Mouse (Mus musculus): ENCODE measurements around the gene Bcar3. TPM values are rescaled to one million over a fixed set of nuclear protein-coding genes. Genes with fewer than 3 reads are reported as not detected.

Gene Bcar3
- total and polyA plus RNA-seq, 3 experiments, result not detected

DNA sequence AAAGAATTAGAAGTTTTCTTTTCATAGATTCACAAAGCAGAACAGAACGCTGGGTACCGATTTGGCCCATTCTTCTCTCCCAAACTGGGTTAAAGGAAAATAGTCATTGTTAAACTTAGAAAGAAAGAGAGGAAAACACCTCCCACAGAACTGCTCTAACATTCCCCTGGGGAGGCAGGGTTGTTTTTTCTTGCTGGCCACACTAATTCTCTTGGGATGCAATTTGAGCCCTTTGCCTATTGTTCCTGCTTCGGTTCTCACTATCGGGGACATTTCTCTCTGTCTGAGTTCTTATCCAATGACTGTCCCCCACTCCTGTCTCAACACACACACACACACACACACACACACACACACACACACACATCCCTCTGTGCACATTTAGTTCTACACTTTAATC lies 39.6 kb downstream of the Bcar3 start:
- DNase-seq (ENCODE audit: low read depth, low spot score), result no peak
- Histone ChIP-seq H3K36me3 (ENCODE audit: control insufficient read depth in 1 of 2, insufficient read depth in 2 of 2, low read length in 2 of 2) (no peaks in the 10 kb centered on the region), H3K27ac (ENCODE audit: control insufficient read depth, low read depth, low read length) (no peak overlapping the region), H3K79me2 (ENCODE audit: control insufficient read depth, insufficient read depth, low read length, poor library complexity) (no peaks in the 10 kb centered on the region), H3K4me1 (ENCODE audit: control insufficient read depth in 1 of 2, insufficient read depth in 2 of 2, low read length in 2 of 2) (no peaks in the 10 kb centered on the region), H3K9me3 (replicated peaks; ENCODE audit: insufficient read depth, low read length) (no peaks in the 10 kb centered on the region), H3K4me3 (ENCODE audit: control insufficient read depth in 1 of 2, insufficient read depth in 1 of 2, low read depth in 2 of 2, low read length in 2 of 2) (no peak overlapping the region), H3K27me3 (ENCODE audit: control insufficient read depth in 1 of 2, insufficient read depth in 2 of 2, low read length in 2 of 2) (no peaks in the 10 kb centered on the region), H3K9ac (ENCODE audit: control insufficient read depth, low read depth, low read length, poor library complexity, severe bottlenecking) (no peak overlapping the region)
- TF ChIP-seq MAFK (IDR thresholded peaks at IDR 0.05; ENCODE audit: borderline replicate concordance, low read depth, low read length) (no peak), UBTF (IDR thresholded peaks at IDR 0.05; ENCODE audit: borderline replicate concordance, insufficient read depth, low read depth, low read length) (no peak), EP300 (IDR thresholded peaks at IDR 0.05; ENCODE audit: low read depth in 1 of 2, low read length in 2 of 2) (no peak), ETS1 (IDR thresholded peaks at IDR 0.05; ENCODE audit: low read depth, low read length) (no peak), MYC (IDR thresholded peaks at IDR 0.05; ENCODE audit: low read depth, low read length) (no peak), RCOR1 (IDR thresholded peaks at IDR 0.05; ENCODE audit: low read depth, low read length) (no peak), USF2 (IDR thresholded peaks at IDR 0.05; ENCODE audit: borderline replicate concordance in 1 of 2, insufficient read depth in 1 of 2, low read depth in 1 of 2, low read length in 2 of 2) (no peak), POLR2A (IDR thresholded peaks at IDR 0.05; ENCODE audit: control insufficient read depth in 1 of 2, insufficient read depth in 1 of 2, low read depth in 1 of 2, low read length in 2 of 2, poor library complexity in 1 of 2) (no peak), ZMIZ1 (IDR thresholded peaks at IDR 0.05; ENCODE audit: low read depth, low read length) (no peak), USF1 (IDR thresholded peaks at IDR 0.05; ENCODE audit: low read depth, low read length) (no peak), CHD2 (IDR thresholded peaks at IDR 0.05; ENCODE audit: low read length) (no peak), ZNF384 (IDR thresholded peaks at IDR 0.05; ENCODE audit: low read depth, low read length) (no peak), NRF1 (IDR thresholded peaks at IDR 0.05; ENCODE audit: insufficient read depth, low read depth, low read length, poor library complexity, severe bottlenecking) (no peak)

DNA sequence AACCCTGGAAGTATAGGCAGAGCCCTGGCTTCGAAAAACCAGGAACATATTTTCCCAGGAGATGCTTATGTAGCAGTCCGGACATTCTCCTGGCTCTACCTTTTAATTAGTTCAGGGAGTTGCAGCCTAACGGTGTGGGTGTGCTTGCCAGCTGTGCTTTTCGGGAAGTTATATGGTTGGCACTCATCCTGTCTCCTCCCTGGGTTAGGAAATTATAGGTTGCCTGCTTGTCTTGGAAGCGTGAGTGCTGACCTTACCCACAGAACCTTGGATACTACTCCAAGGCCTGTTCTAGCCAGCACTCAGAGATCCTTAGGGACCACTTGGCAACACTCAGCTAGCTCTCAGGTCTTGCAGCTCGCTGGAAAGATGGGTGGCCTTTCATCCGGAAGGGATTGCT lies 40.0 kb downstream of the Bcar3 start:
- H3K27ac ChIP-seq (ENCODE audit: control insufficient read depth, low read depth, low read length), result no peak overlapping the region
- DNase-seq (ENCODE audit: low read depth, low spot score), result no peak
- no peaks in the 10 kb centered on the region for H3K9me3 ChIP-seq (replicated peaks; ENCODE audit: insufficient read depth, low read length)
- H3K9ac ChIP-seq (ENCODE audit: control insufficient read depth, low read depth, low read length, poor library complexity, severe bottlenecking), result no peak overlapping the region
- H3K36me3 ChIP-seq (ENCODE audit: control insufficient read depth in 1 of 2, insufficient read depth in 2 of 2, low read length in 2 of 2), result no peaks in the 10 kb centered on the region
- TF ChIP-seq SIN3A (IDR thresholded peaks at IDR 0.05; ENCODE audit: low read length) (no peak), USF2 (IDR thresholded peaks at IDR 0.05; ENCODE audit: borderline replicate concordance in 1 of 2, insufficient read depth in 1 of 2, low read depth in 1 of 2, low read length in 2 of 2) (no peak), MAZ (IDR thresholded peaks at IDR 0.05; ENCODE audit: low read depth, low read length) (no peak), ETS1 (IDR thresholded peaks at IDR 0.05; ENCODE audit: low read depth, low read length) (no peak), HCFC1 (IDR thresholded peaks at IDR 0.05; ENCODE audit: low read depth, low read length) (no peak), TCF12 (IDR thresholded peaks at IDR 0.05; ENCODE audit: low read depth, low read length) (no peak), MAFK (IDR thresholded peaks at IDR 0.05; ENCODE audit: borderline replicate concordance, low read depth, low read length) (no peak), ZNF384 (IDR thresholded peaks at IDR 0.05; ENCODE audit: low read depth, low read length) (no peak), UBTF (IDR thresholded peaks at IDR 0.05; ENCODE audit: borderline replicate concordance, insufficient read depth, low read depth, low read length) (no peak), MYC (IDR thresholded peaks at IDR 0.05; ENCODE audit: low read depth, low read length) (no peak), BHLHE40 (IDR thresholded peaks at IDR 0.05; ENCODE audit: borderline replicate concordance, low read depth, low read length) (no peak), ZC3H11A (IDR thresholded peaks at IDR 0.05; ENCODE audit: low read depth, low read length) (no peak)
- no peaks in the 10 kb centered on the region for H3K4me1 ChIP-seq (ENCODE audit: control insufficient read depth in 1 of 2, insufficient read depth in 2 of 2, low read length in 2 of 2)
- no peaks in the 10 kb centered on the region for H3K79me2 ChIP-seq (ENCODE audit: control insufficient read depth, insufficient read depth, low read length, poor library complexity)
- H3K4me3 ChIP-seq (ENCODE audit: control insufficient read depth in 1 of 2, insufficient read depth in 1 of 2, low read depth in 2 of 2, low read length in 2 of 2), result no peak overlapping the region
- no peaks in the 10 kb centered on the region; a peak in 1 of 4 replicates for H3K27me3 ChIP-seq (ENCODE audit: control insufficient read depth in 1 of 2, insufficient read depth in 2 of 2, low read length in 2 of 2)

Data from MEL (cell line).